Mouse (Mus musculus) midbrain, embryonic 14.5 days (tissue): ENCODE results near the gene G6pdx. TPM values are rescaled to one million over a fixed set of nuclear protein-coding genes. Genes with fewer than 3 reads are reported as not detected.

Source experiments
- ATAC-seq: fragments of 200-750 bp; cut with Nextera tagmentation; 2 replicates; pipeline ENCODE4 v1.8.0; 2017; ENCODE audit warnings: moderate number of reproducible peaks, moderate library complexity; ENCODE audit not compliant: low FRiP score, low TSS enrichment
- DNase-seq: peaks from one replicate; pipeline ENCODE4 v3.0.0-alpha.2; 2015
- H3K27ac ChIP-seq: fragments of 300-500 bp; sonication (generic); replicated peaks from 2 replicates; pipeline ENCODE4 v1.5.1; 2014; ENCODE audit warnings: mild to moderate bottlenecking, low read depth, low read length, moderate library complexity
- H3K27me3 ChIP-seq: fragments of 300-500 bp; sonication (generic); 2 replicates; pipeline ENCODE4 v1.6.1; 2014; ENCODE audit warnings: low read length, control low read depth, mixed read lengths; ENCODE audit not compliant: control insufficient read depth, insufficient read depth
- H3K36me3 ChIP-seq: fragments of 300-500 bp; sonication (generic); 2 replicates; pipeline ENCODE4 v1.6.1; 2014; ENCODE audit warnings: low read length, control low read depth; ENCODE audit not compliant: control insufficient read depth, insufficient read depth
- H3K4me1 ChIP-seq: fragments of 300-500 bp; sonication (generic); 2 replicates; pipeline ENCODE4 v1.6.1; 2014; ENCODE audit warnings: mild to moderate bottlenecking, antibody characterized with exemption, low read length, control low read depth; ENCODE audit not compliant: control insufficient read depth, insufficient read depth
- H3K4me2 ChIP-seq: fragments of 300-500 bp; sonication (generic); 2 replicates; pipeline ENCODE4 v1.6.1; 2014; ENCODE audit warnings: mild to moderate bottlenecking, low read length, moderate library complexity
- H3K4me3 ChIP-seq: fragments of 300-500 bp; sonication (generic); replicated peaks from 2 replicates; pipeline ENCODE4 v1.5.1; 2014; ENCODE audit warnings: low read depth, low read length
- H3K9ac ChIP-seq: fragments of 300-500 bp; sonication (generic); replicated peaks from 2 replicates; pipeline ENCODE4 v1.6.1; 2014; ENCODE audit warnings: mild to moderate bottlenecking, low read length, moderate library complexity
- H3K9me3 ChIP-seq: fragments of 300-500 bp; sonication (generic); 2 replicates; pipeline ENCODE4 v1.6.1; 2016; ENCODE audit warnings: low read length, control low read depth, mixed read lengths; ENCODE audit not compliant: control insufficient read depth
- WGBS: fragments of 180-500 bp; shearing (Covaris S2); extraction: QIAGEN DNeasy Blood & Tissue Kit; methylation state at CpG from one replicate; pipeline ENCODE4 v1.1.7; 2014; 5-methylcytosine and 5-hydroxymethylcytosine counted together
- polyA plus RNA-seq: library from polyadenylated mRNA; unstranded; fragments of >200 nt; fragmentation: Nextera tagmentation; extraction: Ambion mirVana; gene quantifications from 2 replicates; pipeline ENCODE4 v1.2.1, GENCODE M21; 2014

Gene G6pdx
- polyA plus RNA-seq, 1 experiment from 2014 or later = 55.6 TPM

DNA sequence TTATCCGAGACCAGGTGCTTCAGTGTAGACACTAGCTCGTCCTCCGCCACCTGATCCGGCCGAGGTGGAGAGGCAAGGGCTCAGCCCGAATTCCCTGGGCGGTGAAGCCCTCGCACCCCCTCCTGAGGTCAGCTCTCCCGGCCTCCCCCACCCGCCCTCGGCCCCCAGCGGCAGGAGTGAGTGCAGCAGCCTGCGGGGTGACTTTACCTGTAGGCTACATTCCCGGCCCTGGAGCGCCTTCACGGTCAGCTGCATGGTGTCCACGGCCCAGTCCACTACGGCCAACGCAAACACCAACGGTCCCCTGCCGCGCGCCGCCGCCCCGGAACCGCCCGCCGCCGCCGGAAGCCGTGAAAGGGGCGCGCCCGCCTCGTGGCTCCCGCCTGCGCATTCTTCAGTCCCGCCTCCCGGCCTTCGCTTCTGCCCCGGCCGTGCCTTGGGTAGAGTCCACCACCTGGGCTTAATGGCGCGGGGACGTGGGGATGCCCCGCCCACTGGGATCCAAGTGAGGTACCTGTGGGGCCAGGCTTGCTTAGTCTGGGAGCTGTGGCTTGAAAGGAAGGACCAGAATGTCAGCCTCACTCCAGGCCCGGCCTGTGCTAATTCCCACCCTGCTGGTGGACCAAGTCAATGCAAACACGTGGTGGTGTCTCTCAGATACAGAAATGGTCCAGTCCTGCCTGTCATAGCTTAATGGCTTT is 60.6 kb downstream of the G6pdx start:
- peaks cover 9% of the 10 kb centered on the region for H3K4me1 ChIP-seq
- DNase-seq (peak; percentile 80), ATAC-seq (peak; percentile 82)
- no peaks in the 10 kb centered on the region for H3K27me3 ChIP-seq
- 22% methylated on average over 48 of the region's 49 CpGs for WGBS
- H3K4me3 ChIP-seq = peak overlapping the region; percentile 55
- peak overlapping the region; percentile 75 for H3K9ac ChIP-seq
- H3K27ac ChIP-seq = peak overlapping the region; percentile 76
- H3K9me3 ChIP-seq = no peaks in the 10 kb centered on the region
- peak overlapping the region; percentile 62 for H3K4me2 ChIP-seq
- H3K36me3 ChIP-seq = no peaks in the 10 kb centered on the region

GRCm38 (mm10) chrX:74367512-74367911 is 61.5 kb downstream of the G6pdx start:
- Histone ChIP-seq H3K4me2 (peak overlapping the region; percentile 62), H3K9me3 (no peaks in the 10 kb centered on the region), H3K27ac (0 out of 2 replicates have a peak overlapping the region, but pooled peaks have one; percentile 76), H3K27me3 (no peaks in the 10 kb centered on the region), H3K9ac (peak overlapping the region; percentile 75), H3K4me1 (peaks cover 9% of the 10 kb centered on the region), H3K4me3 (peak overlapping the region; percentile 55), H3K36me3 (no peaks in the 10 kb centered on the region)
- WGBS = 70% methylated on average over 10 of the region's 10 CpGs
- ATAC-seq = no peak
- DNase-seq = no peak

Other genes starting within 250 kb of the G6pdx start
- 72.5 and 102 TPM in 2 replicates for gene Flna, start 179.4 kb downstream of the G6pdx start, polyA plus RNA-seq
- 19.5 and 49.3 TPM in 2 replicates for gene Emd, start 174.5 kb downstream of the G6pdx start, polyA plus RNA-seq
- gene Rpl10, start 158.4 kb downstream of the G6pdx start, polyA plus RNA-seq = 527 and 538 TPM in 2 replicates
- gene Taz, start 147.3 kb downstream of the G6pdx start, polyA plus RNA-seq = 64.9 and 76.8 TPM in 2 replicates
- 1.8 and 3.8 TPM in 2 replicates for gene Dnase1l1, start 146.9 kb downstream of the G6pdx start, polyA plus RNA-seq
- 220 and 235 TPM in 2 replicates for gene Atp6ap1, start 132.1 kb downstream of the G6pdx start, polyA plus RNA-seq
- 615 and 857 TPM in 2 replicates for gene Gdi1, start 124.2 kb downstream of the G6pdx start, polyA plus RNA-seq
- 43.2 and 44.1 TPM in 2 replicates for gene Fam50a, start 116.2 kb downstream of the G6pdx start, polyA plus RNA-seq
- 56.6 and 57.8 TPM in 2 replicates for gene Plxna3, start 100.1 kb downstream of the G6pdx start, polyA plus RNA-seq
- 74.1 and 76.0 TPM in 2 replicates for gene Lage3, start 75.6 kb downstream of the G6pdx start, polyA plus RNA-seq
- gene Ubl4a, start 56.0 kb downstream of the G6pdx start, polyA plus RNA-seq = 66.8 and 76.0 TPM in 2 replicates
- gene Slc10a3, start 55.8 kb downstream of the G6pdx start, polyA plus RNA-seq = 6.4 and 9.4 TPM in 2 replicates
- 31.0 and 33.0 TPM in 2 replicates for gene Fam3a, start 35.9 kb downstream of the G6pdx start, polyA plus RNA-seq
- gene Ikbkg, start 35.9 kb downstream of the G6pdx start, polyA plus RNA-seq = 17.8 and 23.9 TPM in 2 replicates
- 0.37 TPM in 1 of 2 replicates, not detected in the other for gene Gm6880, start 52.2 kb upstream of the G6pdx start, polyA plus RNA-seq
- not detected in 2 replicates for gene Olfr1326-ps1, start 145.7 kb upstream of the G6pdx start, polyA plus RNA-seq
- not detected in 2 replicates for gene Olfr1325, start 163.5 kb upstream of the G6pdx start, polyA plus RNA-seq
- gene Gm5640, start 216.4 kb upstream of the G6pdx start, polyA plus RNA-seq = 0.17 TPM in 1 of 2 replicates, not detected in the other